Mouse (Mus musculus) megakaryocyte, embryonic 14.5 days (primary cell): Measurements from ENCODE around the gene Gpr18.
"Not testable (repeated sequence)": the region's sequence is repeated elsewhere in the genome, so short reads cannot be mapped to it uniquely, and the experiment has no call there.

Experiments
- FLI1 ChIP-seq: IDR thresholded peaks from 2 replicates; pipeline ENCODE4 v1.6.1; 2012; ENCODE audit warnings: low read length, inconsistent platforms, mixed read lengths
- GATA1 ChIP-seq: IDR thresholded peaks from 3 replicates; pipeline ENCODE4 v1.6.1; 2012; ENCODE audit warnings: mixed read lengths, low read length, inconsistent platforms, borderline replicate concordance

GRCm38 (mm10) chr14:121865162-121865561 lies 50.4 kb downstream of the Gpr18 start:
- TF ChIP-seq GATA1, FLI1: not testable (repeated sequence)
